Mouse (Mus musculus) brain, embryonic 14.5 days (tissue): ENCODE measurements around the gene Pnpla8.

ENCODE experiments used
- CTCF ChIP-seq: fragments of 200-500 bp; IDR thresholded peaks from 2 replicates; pipeline ENCODE4 v1.5.1; 2012; ENCODE audit warnings: inconsistent platforms, mild to moderate bottlenecking, moderate library complexity, borderline replicate concordance; ENCODE audit not compliant: insufficient read depth, insufficient read length; ENCODE audit errors: extremely low read depth
- POLR2A ChIP-seq: fragments of 200-500 bp; IDR thresholded peaks from 2 replicates; pipeline ENCODE4 v1.6.1; 2012; ENCODE audit warnings: mild to moderate bottlenecking, inconsistent platforms, borderline replicate concordance; ENCODE audit not compliant: poor library complexity, insufficient read depth, insufficient read length, severe bottlenecking; ENCODE audit errors: extremely low read depth

- TF ChIP-seq POLR2A = no peak
- TF ChIP-seq CTCF = no peak
Observed at GRCm38 (mm10) chr12:44224650-44225049, 3.5 kb downstream of the Pnpla8 start.
